Mouse (Mus musculus) embryonic facial prominence, embryonic 12.5 days (tissue): ENCODE data around the gene Galnt17. TPM values are rescaled to one million over a fixed set of nuclear protein-coding genes. Genes with fewer than 3 reads are reported as not detected.

ENCODE experiments used
- ATAC-seq: fragments of 200-750 bp; cut with Nextera tagmentation; 2 replicates; pipeline ENCODE4 v1.8.0; 2017; ENCODE audit not compliant: insufficient number of reproducible peaks, insufficient read depth, low FRiP score, low TSS enrichment
- H3K27ac ChIP-seq: fragments of 300-500 bp; sonication (generic); 2 replicates; pipeline ENCODE4 v1.5.1; 2016; ENCODE audit warnings: mild to moderate bottlenecking
- H3K27me3 ChIP-seq: fragments of 300-500 bp; sonication (generic); 2 replicates; pipeline ENCODE4 v1.6.1; 2016; ENCODE audit warnings: mild to moderate bottlenecking, moderate library complexity
- H3K36me3 ChIP-seq: fragments of 300-500 bp; sonication (generic); 2 replicates; pipeline ENCODE4 v1.6.1; 2016; ENCODE audit warnings: mild to moderate bottlenecking
- H3K4me1 ChIP-seq: fragments of 300-500 bp; sonication (generic); 2 replicates; pipeline ENCODE4 v1.6.1; 2016
- H3K4me2 ChIP-seq: fragments of 300-500 bp; sonication (generic); replicated peaks from 2 replicates; pipeline ENCODE4 v1.6.1; 2016; ENCODE audit warnings: mild to moderate bottlenecking, moderate library complexity
- H3K4me3 ChIP-seq: fragments of 300-500 bp; sonication (generic); 2 replicates; pipeline ENCODE4 v1.5.1; 2016; ENCODE audit warnings: mild to moderate bottlenecking
- H3K9ac ChIP-seq: fragments of 300-500 bp; sonication (generic); 2 replicates; pipeline ENCODE4 v1.6.1; 2016; ENCODE audit warnings: mild to moderate bottlenecking, moderate library complexity
- H3K9me3 ChIP-seq: fragments of 300-500 bp; sonication (generic); 2 replicates; pipeline ENCODE4 v1.6.1; 2016; ENCODE audit warnings: mild to moderate bottlenecking, moderate library complexity
- WGBS: fragments of 180-500 bp; shearing (Covaris S2); methylation state at CpG from one replicate; pipeline ENCODE4 v1.1.7; 2016; 5-methylcytosine and 5-hydroxymethylcytosine counted together
- polyA plus RNA-seq: library from polyadenylated mRNA; unstranded; fragments of >200 nt; fragmentation: Nextera tagmentation; extraction: Ambion mirVana; gene quantifications from 2 replicates; pipeline ENCODE4 v1.2.1, GENCODE M21; 2016

Gene Galnt17
- polyA plus RNA-seq, 1 experiment from 2014 or later: 3.4 TPM

DNA sequence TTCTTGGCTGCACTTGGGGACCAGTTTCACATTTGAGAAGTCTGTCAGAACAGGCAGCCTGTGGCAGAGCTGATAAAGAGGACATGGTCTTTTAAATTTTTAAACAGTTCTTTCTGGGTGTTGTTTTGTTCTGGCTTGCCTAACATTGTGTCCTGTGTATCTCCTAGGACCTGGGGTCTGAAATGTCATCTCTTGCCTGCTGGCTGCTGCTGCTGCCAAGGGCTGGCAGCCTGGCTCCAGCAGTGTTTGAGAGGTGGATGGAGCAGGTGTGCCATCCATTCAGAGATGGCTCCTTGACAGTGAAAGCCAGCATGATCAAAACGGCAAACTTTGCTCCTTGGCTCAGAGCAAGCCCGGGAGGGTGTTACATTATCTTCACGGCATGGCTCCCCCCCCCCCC is 393.7 kb downstream of the Galnt17 start:
- no peak overlapping the region for H3K4me2 ChIP-seq
- H3K4me1 ChIP-seq: no peaks in the 10 kb centered on the region
- H3K4me3 ChIP-seq: no peak overlapping the region
- H3K9me3 ChIP-seq: no peaks in the 10 kb centered on the region
- ATAC-seq: no peak
- no peaks in the 10 kb centered on the region for H3K27me3 ChIP-seq
- H3K27ac ChIP-seq: no peak overlapping the region
- no peak overlapping the region for H3K9ac ChIP-seq
- 75% methylated on average over 3 of the region's 3 CpGs for WGBS
- H3K36me3 ChIP-seq: no peaks in the 10 kb centered on the region

DNA sequence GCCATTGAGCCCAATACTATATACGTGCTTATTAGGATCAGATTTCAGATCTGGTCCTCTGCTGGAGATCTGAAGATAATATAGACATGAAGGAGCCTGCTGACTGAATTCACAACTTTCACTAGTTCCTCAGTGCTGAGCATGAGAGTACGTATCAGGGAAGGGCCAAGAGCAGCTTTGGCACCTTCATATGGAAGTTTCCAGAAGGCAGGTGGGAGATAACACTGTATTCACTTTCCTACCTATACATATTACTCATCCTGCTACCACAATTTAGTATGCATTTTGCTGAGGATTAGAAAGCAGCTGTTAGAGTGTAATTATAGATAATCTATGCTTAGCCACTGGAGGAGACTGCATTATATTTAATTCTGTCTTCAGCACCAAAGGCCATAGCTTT is 396.7 kb downstream of the Galnt17 start:
- H3K9ac ChIP-seq: no peak overlapping the region
- no peak overlapping the region for H3K4me2 ChIP-seq
- no peaks in the 10 kb centered on the region for H3K4me1 ChIP-seq
- no peak for ATAC-seq
- H3K9me3 ChIP-seq: no peaks in the 10 kb centered on the region
- WGBS: 61% methylated on average over 2 of the region's 2 CpGs
- H3K27me3 ChIP-seq: no peaks in the 10 kb centered on the region
- H3K27ac ChIP-seq: no peak overlapping the region
- no peaks in the 10 kb centered on the region for H3K36me3 ChIP-seq
- no peak overlapping the region for H3K4me3 ChIP-seq

DNA sequence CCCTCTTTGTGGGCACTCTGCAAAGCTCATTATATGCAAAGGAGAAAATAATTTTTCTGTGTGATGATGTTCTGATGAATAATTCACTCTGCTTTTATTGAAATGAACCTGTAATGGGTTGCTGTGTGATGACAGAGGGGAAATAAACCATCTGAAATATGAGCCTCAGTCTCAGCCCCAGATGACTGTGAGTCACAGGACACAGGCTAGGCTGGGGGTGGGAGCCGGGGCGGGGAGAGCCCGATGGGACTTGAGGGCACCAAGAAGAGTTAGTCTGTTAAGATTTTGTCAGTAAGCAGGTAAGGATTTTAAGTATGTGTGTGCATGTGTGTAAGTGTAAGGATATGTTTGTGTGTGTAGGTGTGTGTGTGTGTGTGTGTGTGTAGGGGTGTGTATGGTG is 406.6 kb downstream of the Galnt17 start:
- Histone ChIP-seq H3K4me3 (no peak overlapping the region), H3K9me3 (no peaks in the 10 kb centered on the region), H3K27ac (no peak overlapping the region), H3K4me1 (no peaks in the 10 kb centered on the region), H3K4me2 (no peak overlapping the region), H3K36me3 (no peaks in the 10 kb centered on the region), H3K27me3 (no peaks in the 10 kb centered on the region), H3K9ac (no peak overlapping the region)
- 71% methylated on average over 3 of the region's 3 CpGs for WGBS
- ATAC-seq: no peak

DNA sequence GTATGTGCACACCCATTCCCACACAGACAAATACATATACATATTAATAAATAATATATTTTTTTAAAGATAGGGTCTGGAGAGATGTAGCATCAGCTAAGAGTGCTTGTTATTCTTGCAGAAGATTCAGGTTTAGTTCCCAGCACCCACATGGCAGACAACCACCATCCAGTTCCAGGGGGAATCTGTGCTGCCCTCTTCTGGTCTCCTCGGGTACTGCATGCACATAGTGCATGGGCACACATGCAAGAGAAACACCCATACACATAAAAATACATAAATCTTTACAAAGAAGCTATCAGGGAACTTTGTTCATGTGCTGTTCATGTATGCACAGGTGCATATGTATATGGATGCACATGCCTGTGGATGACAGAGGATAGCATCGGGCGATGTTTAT is 412.3 kb downstream of the Galnt17 start:
- ATAC-seq: no peak
- no peak overlapping the region for H3K27ac ChIP-seq
- no peak overlapping the region for H3K4me2 ChIP-seq
- H3K9ac ChIP-seq: no peak overlapping the region
- no peaks in the 10 kb centered on the region for H3K4me1 ChIP-seq
- H3K9me3 ChIP-seq: no peaks in the 10 kb centered on the region
- no peaks in the 10 kb centered on the region for H3K36me3 ChIP-seq
- no peaks in the 10 kb centered on the region for H3K27me3 ChIP-seq
- WGBS: 94% methylated on average over 3 of the region's 3 CpGs
- no peak overlapping the region for H3K4me3 ChIP-seq

DNA sequence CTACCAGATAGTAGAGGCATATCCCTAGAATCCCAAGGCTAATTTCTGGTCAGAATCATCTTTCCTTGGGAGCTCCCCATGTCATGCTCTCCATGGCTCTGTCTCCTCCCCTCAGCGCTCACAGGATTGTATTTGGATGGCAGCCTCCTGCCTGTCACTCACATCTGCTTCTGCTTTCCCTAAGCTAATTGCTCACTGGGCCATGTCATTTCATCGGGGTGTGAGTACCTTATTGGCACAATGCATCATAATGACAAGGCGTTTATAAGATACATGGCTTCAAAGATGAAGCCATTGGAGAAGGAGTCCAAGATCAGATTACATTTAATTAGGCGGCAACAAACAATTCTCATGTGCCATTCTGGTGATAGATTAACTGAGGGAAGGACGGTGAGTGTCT is 416.6 kb downstream of the Galnt17 start:
- no peaks in the 10 kb centered on the region for H3K4me1 ChIP-seq
- H3K9ac ChIP-seq: no peak overlapping the region
- WGBS: 64% methylated on average over 5 of the region's 5 CpGs
- H3K9me3 ChIP-seq: no peaks in the 10 kb centered on the region
- no peak overlapping the region for H3K27ac ChIP-seq
- no peak overlapping the region for H3K4me2 ChIP-seq
- H3K27me3 ChIP-seq: no peaks in the 10 kb centered on the region
- no peak overlapping the region for H3K4me3 ChIP-seq
- ATAC-seq: no peak
- no peaks in the 10 kb centered on the region for H3K36me3 ChIP-seq

DNA sequence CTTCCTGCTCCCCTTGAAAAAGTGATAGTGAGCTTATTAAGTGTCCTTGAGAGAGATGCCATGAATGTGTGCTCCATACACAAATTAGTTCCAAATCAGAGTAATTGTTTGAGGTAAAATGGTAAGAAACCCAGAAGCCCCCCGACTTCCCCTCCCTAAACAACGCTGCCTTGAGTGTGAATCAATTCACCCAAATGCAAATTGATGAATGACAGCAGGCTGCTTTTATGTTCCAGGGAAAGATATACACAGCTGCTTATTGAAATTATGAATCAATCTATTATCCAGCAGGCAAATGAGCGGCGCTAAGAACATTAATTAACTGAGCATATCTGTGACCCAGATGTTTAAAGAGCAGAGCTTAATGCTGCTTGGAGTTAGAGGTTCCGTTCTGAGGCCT is 428.0 kb downstream of the Galnt17 start:
- no peak for ATAC-seq
- WGBS: 86% methylated on average over 5 of the region's 5 CpGs
- no peaks in the 10 kb centered on the region for H3K27me3 ChIP-seq

DNA sequence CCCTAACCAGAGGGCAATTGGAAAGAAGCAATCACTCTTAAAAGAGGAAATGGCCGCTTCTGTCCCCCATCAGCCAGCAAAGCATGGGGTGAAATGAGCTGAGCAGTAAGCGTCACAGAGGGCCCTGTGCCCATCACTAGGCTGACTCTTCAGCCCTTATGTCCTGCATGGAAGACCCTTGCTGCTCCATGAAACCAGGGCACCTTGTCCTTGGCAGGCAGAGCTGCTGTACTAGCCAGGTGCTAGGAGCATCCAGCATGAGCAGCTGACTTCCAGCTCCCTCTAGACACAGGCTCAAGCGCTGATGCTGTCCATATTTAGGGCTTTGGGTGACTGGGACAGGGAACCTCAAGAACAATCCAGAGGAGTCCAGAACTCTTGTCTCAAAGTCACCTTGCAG is 432.9 kb downstream of the Galnt17 start:
- Histone ChIP-seq H3K9ac (no peak overlapping the region), H3K4me1 (no peaks in the 10 kb centered on the region), H3K27ac (no peak overlapping the region), H3K36me3 (no peaks in the 10 kb centered on the region), H3K9me3 (peaks cover 5% of the 10 kb centered on the region; the same call in 1 of the 2 replicates), H3K27me3 (no peaks in the 10 kb centered on the region), H3K4me3 (no peak overlapping the region), H3K4me2 (no peak overlapping the region)
- ATAC-seq: no peak
- 91% methylated on average over 3 of the region's 3 CpGs for WGBS

More for the DNA sequence above, 428.0 kb downstream of the Galnt17 start:
- Histone ChIP-seq H3K4me3 (no peak overlapping the region), H3K9me3 (no peaks in the 10 kb centered on the region), H3K4me2 (no peak overlapping the region), H3K9ac (no peak overlapping the region), H3K4me1 (no peaks in the 10 kb centered on the region), H3K36me3 (no peaks in the 10 kb centered on the region), H3K27ac (no peak overlapping the region)

DNA sequence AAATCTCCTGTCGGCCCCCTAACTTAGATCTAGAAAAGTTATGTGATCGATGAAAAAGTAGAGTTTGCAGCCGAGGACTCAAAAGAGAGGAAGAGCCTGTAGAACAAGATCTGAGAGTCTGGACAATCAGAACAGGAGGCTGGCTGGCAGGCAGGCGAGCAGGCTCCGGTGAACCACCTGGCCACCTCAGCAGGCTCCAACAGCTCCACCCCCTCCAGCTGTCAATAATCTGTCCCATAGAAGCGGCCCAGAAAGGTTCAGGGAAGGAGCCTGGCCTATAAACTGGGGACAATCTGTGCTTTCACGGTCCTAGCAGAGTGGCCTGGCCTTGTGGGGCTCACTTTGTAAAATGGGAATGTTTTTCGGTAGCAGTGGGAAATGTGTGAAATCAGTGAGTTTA is 437.2 kb downstream of the Galnt17 start:
- H3K9ac ChIP-seq: no peak overlapping the region
- 61% methylated on average over 8 of the region's 8 CpGs for WGBS
- no peaks in the 10 kb centered on the region for H3K27me3 ChIP-seq
- no peak for ATAC-seq
- H3K4me1 ChIP-seq: no peaks in the 10 kb centered on the region
- peaks cover 10% of the 10 kb centered on the region; the same call in 1 of the 2 replicates for H3K9me3 ChIP-seq
- H3K27ac ChIP-seq: no peak overlapping the region
- no peak overlapping the region for H3K4me2 ChIP-seq
- no peaks in the 10 kb centered on the region for H3K36me3 ChIP-seq
- H3K4me3 ChIP-seq: no peak overlapping the region

DNA sequence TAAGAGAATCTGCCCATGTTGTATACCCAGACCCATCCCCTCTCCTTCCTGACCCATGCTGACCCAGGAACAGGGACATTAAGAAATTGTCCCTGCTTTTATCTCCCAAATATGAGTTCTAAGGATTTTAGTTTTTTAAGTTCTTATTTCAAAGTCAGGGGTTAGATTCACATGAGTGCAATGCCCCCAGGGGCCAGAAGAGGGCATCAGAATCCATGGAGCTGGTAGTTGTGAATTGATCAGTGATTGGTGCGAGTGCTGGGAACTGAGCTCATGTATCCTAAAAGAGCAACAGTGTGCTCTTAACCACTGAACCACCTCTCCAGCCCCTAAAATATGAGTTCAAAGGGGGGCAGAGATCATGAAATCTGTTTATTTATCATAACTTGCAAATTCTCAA is 438.4 kb downstream of the Galnt17 start:
- 86% methylated on average over 1 of the region's 1 CpGs for WGBS
- no peaks in the 10 kb centered on the region for H3K36me3 ChIP-seq
- no peak overlapping the region for H3K9ac ChIP-seq

DNA sequence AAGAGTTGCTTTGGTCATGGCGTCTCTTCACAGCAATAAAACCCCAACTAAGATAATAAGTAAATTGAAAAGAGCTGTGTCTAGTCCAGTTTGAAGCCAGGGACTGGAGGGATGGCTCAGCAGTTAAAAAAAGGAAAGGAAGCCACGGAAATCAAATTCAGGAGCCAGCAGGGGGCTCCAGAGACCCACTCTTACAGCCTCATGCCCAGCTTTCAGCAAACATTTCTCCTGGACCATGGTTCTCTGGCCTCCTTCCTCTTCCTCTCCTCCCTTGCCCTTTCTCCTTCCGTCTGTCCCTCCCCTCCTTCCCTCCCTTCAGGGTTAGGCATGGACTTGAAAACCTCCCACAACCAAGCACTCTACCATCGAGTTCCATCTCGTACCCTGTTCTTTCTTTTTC is 446.0 kb downstream of the Galnt17 start:
- Histone ChIP-seq H3K9me3 (no peaks in the 10 kb centered on the region), H3K27ac (no peak overlapping the region), H3K9ac (no peak overlapping the region), H3K4me2 (no peak overlapping the region), H3K4me3 (no peak overlapping the region), H3K4me1 (no peaks in the 10 kb centered on the region), H3K27me3 (no peaks in the 10 kb centered on the region), H3K36me3 (no peaks in the 10 kb centered on the region)
- ATAC-seq: no peak
- 56% methylated on average over 5 of the region's 5 CpGs for WGBS

More for the DNA sequence above, 438.4 kb downstream of the Galnt17 start:
- Histone ChIP-seq H3K4me3 (no peak overlapping the region), H3K9me3 (peaks cover 6% of the 10 kb centered on the region; the same call in 1 of the 2 replicates), H3K27ac (no peak overlapping the region), H3K4me1 (no peaks in the 10 kb centered on the region), H3K27me3 (no peaks in the 10 kb centered on the region), H3K4me2 (no peak overlapping the region)
- ATAC-seq: no peak

DNA sequence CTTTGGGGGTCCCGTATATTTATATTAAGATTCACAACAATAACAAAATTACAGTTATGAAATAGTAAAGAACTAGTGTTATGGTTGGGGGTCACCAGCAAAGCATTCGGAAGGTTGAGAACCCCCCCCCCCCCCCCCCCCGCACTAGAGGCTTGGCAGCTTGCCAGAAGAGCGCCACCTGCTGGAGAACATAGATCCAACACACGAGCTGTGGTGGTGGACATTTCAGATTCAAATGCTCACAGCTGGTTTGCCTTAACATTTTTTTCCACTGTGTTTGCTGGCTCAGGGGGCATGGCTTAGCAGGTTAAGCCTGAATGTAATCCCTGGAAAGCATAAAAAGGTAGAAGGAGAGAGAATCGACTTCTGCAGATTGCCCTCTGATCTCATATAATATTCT is 448.6 kb downstream of the Galnt17 start:
- no peak overlapping the region for H3K9ac ChIP-seq
- no peak overlapping the region for H3K4me2 ChIP-seq
- 25% methylated on average over 6 of the region's 6 CpGs for WGBS
- H3K27me3 ChIP-seq: no peaks in the 10 kb centered on the region
- ATAC-seq: no peak
- H3K27ac ChIP-seq: no peak overlapping the region
- no peaks in the 10 kb centered on the region for H3K9me3 ChIP-seq
- H3K36me3 ChIP-seq: no peaks in the 10 kb centered on the region
- no peaks in the 10 kb centered on the region for H3K4me1 ChIP-seq
- no peak overlapping the region for H3K4me3 ChIP-seq

DNA sequence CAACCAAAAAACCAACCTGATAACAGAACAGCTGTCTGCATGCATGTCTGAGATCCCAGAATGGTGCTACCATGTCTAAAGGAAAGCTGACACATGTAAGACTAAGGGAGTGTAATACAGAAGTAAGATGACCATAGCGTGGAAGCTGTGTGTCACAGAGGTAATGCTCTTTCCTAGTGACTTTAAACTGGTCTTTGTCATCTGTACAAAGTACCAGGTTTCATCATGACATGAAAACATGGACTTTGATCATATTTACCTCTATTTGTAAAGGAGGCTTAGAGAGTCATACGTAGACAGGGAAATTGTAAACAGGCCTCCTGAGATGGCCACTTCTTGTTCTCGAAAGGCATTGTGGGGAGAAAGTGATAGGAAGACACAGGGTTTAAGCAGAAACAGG is 449.6 kb downstream of the Galnt17 start:
- H3K4me3 ChIP-seq: no peak overlapping the region
- no peaks in the 10 kb centered on the region for H3K27me3 ChIP-seq
- no peak overlapping the region for H3K4me2 ChIP-seq
- WGBS: 78% methylated on average over 3 of the region's 3 CpGs
- no peaks in the 10 kb centered on the region for H3K4me1 ChIP-seq
- H3K27ac ChIP-seq: no peak overlapping the region
- H3K36me3 ChIP-seq: no peaks in the 10 kb centered on the region
- H3K9ac ChIP-seq: no peak overlapping the region
- H3K9me3 ChIP-seq: no peaks in the 10 kb centered on the region
- ATAC-seq: no peak

DNA sequence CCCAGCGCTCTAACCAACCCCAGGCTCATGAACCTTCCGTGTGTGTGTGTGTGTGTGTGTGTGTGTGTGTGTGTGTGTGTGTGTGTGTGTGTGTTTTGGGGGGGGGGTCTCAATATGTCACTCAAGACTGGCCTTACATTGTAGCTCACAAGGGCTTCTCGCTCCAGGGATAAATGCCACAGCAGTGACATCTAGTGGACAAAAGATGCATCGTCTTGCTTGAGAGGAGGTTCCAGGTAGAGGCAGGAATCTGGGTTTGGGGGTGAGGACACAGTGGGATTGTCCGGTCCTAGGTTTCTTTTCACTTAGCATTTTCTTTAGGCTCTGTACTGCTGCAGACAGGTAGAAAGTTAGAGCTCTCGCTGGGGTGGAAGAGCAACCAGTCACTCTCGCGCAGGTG is 450.1 kb downstream of the Galnt17 start:
- Histone ChIP-seq H3K4me2 (no peak overlapping the region), H3K9me3 (no peaks in the 10 kb centered on the region), H3K9ac (no peak overlapping the region), H3K27me3 (no peaks in the 10 kb centered on the region), H3K27ac (no peak overlapping the region), H3K4me1 (no peaks in the 10 kb centered on the region; the same call in 1 of the 2 replicates), H3K4me3 (no peak overlapping the region), H3K36me3 (no peaks in the 10 kb centered on the region)
- ATAC-seq: no peak
- 28% methylated on average over 8 of the region's 8 CpGs for WGBS
